Mouse (Mus musculus) lung, adult 2 months (tissue): ENCODE data around the gene Drc3.

Experiments
- CTCF ChIP-seq: fragments of 200-500 bp; IDR thresholded peaks from 2 replicates; pipeline ENCODE4 v1.5.1; 2011; ENCODE audit warnings: mild to moderate bottlenecking, low read length, control low read depth; ENCODE audit not compliant: insufficient read depth
- POLR2A ChIP-seq: fragments of 200-500 bp; IDR thresholded peaks from 2 replicates; pipeline ENCODE4 v1.6.1; 2011; ENCODE audit warnings: low read depth, mild to moderate bottlenecking, control low read depth, low read length, borderline replicate concordance; ENCODE audit errors: extremely low read depth

- TF ChIP-seq POLR2A (no peak), CTCF (no peak)
These were observed 13.8 kb upstream of the Drc3 start for GRCm38 (mm10) chr11:60339361-60339760.
